Mouse (Mus musculus): Measurements from ENCODE around the gene H13.

H13 gene

DNA sequence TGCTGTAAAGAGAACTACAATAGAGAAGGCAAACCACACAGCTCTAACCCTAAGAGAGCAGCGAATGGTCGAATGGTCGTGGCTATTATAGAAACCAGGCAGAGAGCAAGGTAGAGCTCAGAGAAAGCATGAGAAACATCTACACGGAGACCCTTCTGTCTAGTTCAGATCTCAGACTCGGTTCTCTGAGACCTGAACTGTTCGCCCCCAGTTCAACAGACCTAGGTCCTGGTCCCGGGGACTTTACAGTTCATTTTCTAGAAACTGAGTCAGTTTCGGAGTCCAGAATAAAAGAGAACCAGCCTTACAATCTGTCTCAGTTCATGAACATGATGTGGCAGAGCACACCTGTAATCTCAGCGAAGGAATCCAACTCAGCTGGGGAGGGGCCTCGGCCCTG is 65.2 kb downstream of the H13 start:
- DNase-seq (ENCODE audit: low spot score): no peak

DNA sequence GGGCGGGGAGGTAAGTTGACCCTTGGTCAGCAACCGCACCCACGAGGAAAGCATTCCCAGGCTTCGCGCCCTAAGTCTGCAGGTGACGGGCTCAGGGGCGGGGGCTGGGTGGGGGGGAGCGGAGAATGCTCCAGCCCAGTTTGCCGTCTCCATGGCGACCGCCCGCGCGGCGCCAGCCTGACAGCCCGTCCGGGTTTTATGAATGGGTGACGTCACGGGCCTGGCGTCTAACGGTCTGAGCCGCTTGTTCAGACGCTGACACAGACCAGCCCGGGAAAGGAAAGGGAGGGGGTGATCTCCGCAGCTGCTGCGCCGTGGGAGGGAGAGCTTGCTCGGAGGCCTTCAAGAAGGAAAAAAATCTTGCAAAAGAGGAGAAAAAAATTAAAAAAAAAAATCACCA is 65.7 kb downstream of the H13 start:
- DNase-seq (ENCODE audit: low spot score): peak; percentile 96

- peak; percentile 57 for DNase-seq (ENCODE audit: low spot score)
Measured at GRCm38 (mm10) chr2:152736090-152736601, 66.9 kb downstream of the H13 start, which contains the start of gene Id1. TSS of gene Id1 (plus strand) at chr2:152736251.

DNA sequence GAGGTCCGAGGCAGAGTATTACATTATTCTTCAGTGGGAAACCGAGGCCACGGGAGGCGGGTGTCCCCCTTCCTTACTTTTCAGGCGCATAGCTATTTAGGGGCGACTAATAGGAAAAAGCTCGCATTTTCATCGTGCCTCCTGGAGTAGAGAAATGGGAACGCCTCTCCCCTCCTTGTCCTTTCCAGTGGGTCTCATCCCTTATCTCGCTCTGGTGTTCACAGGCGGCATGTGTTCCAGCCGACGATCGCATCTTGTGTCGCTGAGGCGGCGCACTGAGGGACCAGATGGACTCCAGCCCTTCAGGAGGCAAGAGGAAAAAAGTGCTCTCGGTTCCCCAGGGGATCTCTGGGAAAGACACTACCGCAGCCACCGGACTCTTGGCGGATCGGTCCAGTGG is 67.5 kb downstream of the H13 start:
- no peak for DNase-seq (ENCODE audit: low spot score)

DNA sequence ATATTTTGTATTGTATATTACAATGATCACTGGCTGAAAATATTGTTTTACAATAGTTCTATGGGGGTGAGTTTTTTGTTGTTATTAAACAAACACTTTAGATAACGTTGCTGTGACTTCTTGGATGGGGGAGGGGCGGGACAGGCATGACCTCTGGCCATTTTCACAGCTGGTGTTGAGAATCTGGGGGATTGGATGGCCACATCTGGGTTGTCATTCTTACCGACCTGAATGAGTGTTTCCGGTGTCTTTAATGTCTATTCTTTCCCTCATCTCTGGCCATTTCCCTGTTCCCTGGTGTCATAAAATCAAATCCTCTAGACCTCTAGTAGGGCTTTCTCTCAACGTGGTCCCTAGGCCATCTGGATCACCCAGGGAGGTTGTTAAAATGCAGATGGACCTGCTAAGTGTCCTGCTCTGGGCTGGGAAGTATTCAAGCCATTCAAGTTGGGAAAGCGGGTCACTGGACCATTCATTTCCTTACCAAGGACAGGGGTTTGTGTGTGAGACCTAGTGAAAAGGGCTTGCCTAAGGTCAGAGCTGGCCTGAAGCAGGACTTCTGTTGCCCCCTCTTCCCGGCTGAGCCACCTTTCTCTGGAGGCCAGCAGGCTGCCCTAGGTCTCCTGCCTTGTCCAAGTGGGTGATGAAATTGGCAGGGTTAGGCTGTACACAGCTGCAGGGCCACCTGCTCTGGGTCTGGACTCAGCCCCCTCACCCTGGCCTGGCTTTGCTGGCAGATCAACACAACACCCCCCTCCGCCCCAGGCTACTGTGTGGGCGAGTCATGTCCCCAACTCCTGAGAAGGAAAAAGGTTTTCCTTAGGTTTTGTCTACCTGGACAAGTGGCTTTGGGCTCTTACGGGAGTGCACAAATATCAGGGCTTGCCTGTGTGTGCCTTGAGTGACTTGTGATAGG is 68.3 kb downstream of the H13 start:
- no peak for DNase-seq (ENCODE audit: low spot score)

- no peak for DNase-seq (ENCODE audit: low spot score)
Measured at GRCm38 (mm10) chr2:152738341-152738740, 69.1 kb downstream of the H13 start.

- peak; percentile 54 for DNase-seq (ENCODE audit: low spot score)
Measured at GRCm38 (mm10) chr2:152739031-152739841, 70.0 kb downstream of the H13 start.

- no peak for DNase-seq (ENCODE audit: low spot score)
Measured at GRCm38 (mm10) chr2:152739842-152740260, 70.6 kb downstream of the H13 start.

DNA sequence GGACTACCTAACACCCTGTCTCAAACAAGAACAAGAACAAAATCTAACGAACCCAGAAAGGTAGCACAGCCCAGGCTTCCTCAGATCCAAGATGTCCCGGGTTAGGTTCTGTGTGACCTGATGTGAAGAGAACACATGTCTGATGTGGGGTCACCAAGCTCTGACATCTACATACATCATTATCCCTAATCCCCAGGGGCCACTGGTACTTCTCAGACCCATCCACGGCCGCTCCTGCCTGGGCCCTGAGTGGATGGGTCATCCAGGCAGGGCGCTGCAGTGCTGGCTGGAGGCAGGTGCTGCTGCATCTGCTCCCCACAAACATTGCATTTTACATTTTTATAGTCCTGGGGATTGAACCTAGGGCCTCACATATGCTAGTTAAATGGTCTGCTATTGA is 71.2 kb downstream of the H13 start:
- no peak for DNase-seq (ENCODE audit: low spot score)

DNA sequence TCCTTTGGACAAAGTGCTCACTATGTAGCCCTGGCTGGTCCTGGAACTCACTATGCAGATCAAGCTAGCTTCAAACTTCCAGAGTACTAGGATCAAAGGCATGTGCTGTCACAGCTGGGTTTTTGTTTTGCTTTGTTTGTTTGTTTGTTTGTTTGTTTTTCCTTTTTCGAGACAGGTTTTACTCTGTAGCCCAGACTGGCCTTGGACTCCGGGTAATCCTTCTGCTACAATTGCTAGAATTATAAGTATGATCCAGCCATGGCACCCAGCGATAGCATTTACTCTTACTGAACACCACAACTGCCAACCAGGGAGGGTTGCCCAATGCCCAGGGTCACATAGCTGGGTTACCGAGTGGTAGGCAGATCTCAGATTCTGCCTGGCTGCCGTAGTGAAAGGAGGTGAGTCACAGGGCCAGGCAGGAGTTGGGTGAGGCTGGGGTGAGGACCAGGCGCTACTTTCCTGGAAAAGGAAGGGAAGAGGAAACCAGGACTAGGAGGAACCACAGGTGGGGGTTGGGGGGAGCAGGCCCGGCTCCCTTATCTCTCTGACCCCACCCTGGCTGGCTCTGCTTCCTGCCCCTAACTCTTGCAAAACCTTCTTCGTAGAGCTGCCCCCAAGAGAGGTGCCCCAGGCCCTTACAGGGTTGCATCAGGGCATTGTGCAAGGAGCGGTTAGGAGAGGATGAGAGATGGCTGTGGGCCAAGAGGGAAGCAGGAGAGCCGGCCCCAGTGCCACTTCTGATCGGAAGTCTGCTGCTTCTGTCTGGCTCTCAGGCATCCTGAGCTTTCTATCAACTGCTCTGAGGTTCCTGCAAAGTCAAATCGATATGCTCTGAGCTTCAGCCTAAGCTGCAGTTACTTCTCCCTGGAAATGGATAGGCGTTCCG is 72.1 kb downstream of the H13 start:
- DNase-seq (ENCODE audit: low spot score): no peak

GRCm38 (mm10) chr2:152742435-152742834 is 73.2 kb downstream of the H13 start:
- DNase-seq (ENCODE audit: low spot score): peak; percentile 64

DNA sequence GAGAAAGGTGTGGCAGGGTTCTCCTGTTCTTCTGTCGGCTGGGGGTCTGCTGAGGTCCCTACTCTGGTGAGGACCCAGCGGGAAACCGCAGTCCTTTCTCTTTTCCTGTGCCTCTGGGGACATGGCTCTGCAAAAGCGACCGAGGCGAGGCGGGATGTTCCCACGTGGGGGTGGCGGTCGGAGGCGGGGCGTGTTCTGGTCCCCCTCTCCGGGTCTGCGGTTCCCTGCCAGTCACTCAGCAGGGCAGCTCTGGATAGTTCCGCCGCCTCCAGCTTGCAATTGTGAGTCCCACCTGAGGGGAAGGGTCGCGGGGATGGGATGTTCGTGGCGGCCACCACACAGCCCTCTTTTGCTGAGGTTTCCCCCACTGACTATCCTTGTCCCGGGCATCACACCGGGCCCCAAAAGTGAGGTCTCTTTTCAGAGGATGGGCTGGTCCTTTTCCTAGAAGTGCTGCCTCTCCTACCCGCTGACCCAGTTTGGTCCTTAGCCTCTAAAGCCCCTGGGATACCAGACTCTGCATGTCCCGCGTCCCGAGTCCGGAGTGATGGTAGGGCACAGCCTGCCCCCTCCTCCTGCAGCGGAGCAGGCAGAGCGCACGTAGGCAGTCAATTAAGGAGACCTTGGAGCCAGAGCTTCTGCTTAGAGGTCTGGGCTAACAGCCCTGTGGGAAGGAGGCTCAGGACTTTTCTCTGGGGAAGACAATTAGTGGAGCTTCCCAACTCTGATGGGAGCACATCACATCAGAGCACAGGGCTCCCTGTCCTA is 84.9 kb downstream of the H13 start, which contains the start of gene Cox4i2:
Gene Cox4i2 (plus strand): TSS at position 230 of the 768 bp plus-strand sequence.
- DNase-seq (ENCODE audit: low spot score): no peak

GRCm38 (mm10) chr2:152756474-152757393 is 87.5 kb downstream of the H13 start:
- no peak for DNase-seq (ENCODE audit: low spot score)

- DNase-seq (ENCODE audit: low spot score): no peak
Measured at GRCm38 (mm10) chr2:152757478-152757877, 88.2 kb downstream of the H13 start.

All from urinary bladder, postnatal 10 days (tissue).